Mouse (Mus musculus): ENCODE measurements around the gene Gpatch11. TPM values are rescaled to one million over a fixed set of nuclear protein-coding genes. Genes with fewer than 3 reads are reported as not detected.
"Not testable (repeated sequence)": the region's sequence is repeated elsewhere in the genome, so short reads cannot be mapped to it uniquely, and the experiment has no call there.

Gpatch11 gene
- 35.6 and 36.0 TPM in 2 replicates for polyA plus RNA-seq (2014; fragmentation: Nextera tagmentation; extraction: Ambion mirVana)

- ATAC-seq (ENCODE audit: insufficient read depth) (peak; percentile 99), DNase-seq (peak; percentile 99)
- Histone ChIP-seq H3K4me1 (ENCODE audit: insufficient read depth) (no peaks in the 10 kb centered on the region), H3K4me3 (ENCODE audit: low read depth, low read length) (peak within 1 kb of the TSS; percentile 84), H3K4me2 (peak within 1 kb of the TSS; percentile 85), H3K9me3 (ENCODE audit: low read depth, low read length) (no peaks in the 10 kb centered on the region), H3K36me3 (ENCODE audit: insufficient read depth) (peaks cover 15% of the 10 kb centered on the region), H3K9ac (peak within 1 kb of the TSS; percentile 90), H3K27ac (ENCODE audit: low read depth) (peak within 1 kb of the TSS; percentile 86), H3K27me3 (ENCODE audit: insufficient read depth, low read length) (no peaks in the 10 kb centered on the region)
- TF ChIP-seq CTCF (IDR thresholded peaks at IDR 0.05; ENCODE audit: low read depth): no peak
- under 1% methylated on average over 81 of the region's 81 CpGs for WGBS
Observed at GRCm38 (mm10) chr17:78834856-78835835, at the start of gene Gpatch11, which contains the start of gene Heatr5b. Gene Gpatch11, plus strand, starts transcription at chr17:78835567. Gene Heatr5b, minus strand, starts transcription at chr17:78835364.

- H3K36me3 ChIP-seq (ENCODE audit: insufficient read depth): peaks cover 12% of the 10 kb centered on the region; the same call in 1 of the 2 replicates
- not testable (repeated sequence) for H3K4me2 ChIP-seq; H3K27ac ChIP-seq (ENCODE audit: low read depth); H3K9me3 ChIP-seq (ENCODE audit: low read depth, low read length); H3K9ac ChIP-seq; H3K27me3 ChIP-seq (ENCODE audit: insufficient read depth, low read length); ATAC-seq (ENCODE audit: insufficient read depth); DNase-seq; H3K4me1 ChIP-seq (ENCODE audit: insufficient read depth); H3K4me3 ChIP-seq (ENCODE audit: low read depth, low read length)
- WGBS: 67% methylated on average over 3 of the region's 3 CpGs
Observed at GRCm38 (mm10) chr17:78788273-78788672, 47.1 kb upstream of the Gpatch11 start.

GRCm38 (mm10) chr17:78791068-78791689 is 44.2 kb upstream of the Gpatch11 start:
- TF ChIP-seq CTCF (IDR thresholded peaks at IDR 0.05; ENCODE audit: low read depth): no peak
- Histone ChIP-seq H3K9me3 (ENCODE audit: low read depth, low read length) (no peaks in the 10 kb centered on the region), H3K27me3 (ENCODE audit: insufficient read depth, low read length) (no peaks in the 10 kb centered on the region), H3K4me2 (no peak overlapping the region), H3K9ac (no peak overlapping the region), H3K4me3 (ENCODE audit: low read depth, low read length) (no peak overlapping the region), H3K4me1 (ENCODE audit: insufficient read depth) (no peaks in the 10 kb centered on the region), H3K27ac (ENCODE audit: low read depth) (no peak overlapping the region), H3K36me3 (ENCODE audit: insufficient read depth) (peaks cover 36% of the 10 kb centered on the region)
- 75% methylated on average over 7 of the region's 7 CpGs for WGBS
- DNase-seq: peak; percentile 10
- no peak for ATAC-seq (ENCODE audit: insufficient read depth)

GRCm38 (mm10) chr17:78791690-78792070 is 43.7 kb upstream of the Gpatch11 start:
- 97% methylated on average over 3 of the region's 3 CpGs for WGBS
- H3K4me1 ChIP-seq (ENCODE audit: insufficient read depth): no peaks in the 10 kb centered on the region
- no peak overlapping the region for H3K9ac ChIP-seq

GRCm38 (mm10) chr17:78792122-78792521 is 43.2 kb upstream of the Gpatch11 start:
- no peak for TF ChIP-seq CTCF (IDR thresholded peaks at IDR 0.05; ENCODE audit: low read depth)
- H3K4me3 ChIP-seq (ENCODE audit: low read depth, low read length): no peak overlapping the region
- peaks cover 45% of the 10 kb centered on the region for H3K36me3 ChIP-seq (ENCODE audit: insufficient read depth)
- DNase-seq (no peak), ATAC-seq (ENCODE audit: insufficient read depth) (no peak)
- H3K9ac ChIP-seq: no peak overlapping the region
- WGBS: 83% methylated on average over 3 of the region's 3 CpGs
- no peaks in the 10 kb centered on the region for H3K4me1 ChIP-seq (ENCODE audit: insufficient read depth)
- peak overlapping the region; percentile 1; the same call in 1 of the 2 replicates for H3K27ac ChIP-seq (ENCODE audit: low read depth)
- no peaks in the 10 kb centered on the region for H3K27me3 ChIP-seq (ENCODE audit: insufficient read depth, low read length)
- H3K9me3 ChIP-seq (ENCODE audit: low read depth, low read length): no peaks in the 10 kb centered on the region
- no peak overlapping the region for H3K4me2 ChIP-seq

More at GRCm38 (mm10) chr17:78791690-78792070, 43.7 kb upstream of the Gpatch11 start:
- ATAC-seq (ENCODE audit: insufficient read depth): no peak
- no peak overlapping the region for H3K4me2 ChIP-seq
- H3K27me3 ChIP-seq (ENCODE audit: insufficient read depth, low read length): no peaks in the 10 kb centered on the region
- H3K9me3 ChIP-seq (ENCODE audit: low read depth, low read length): no peaks in the 10 kb centered on the region
- TF ChIP-seq CTCF (IDR thresholded peaks at IDR 0.05; ENCODE audit: low read depth): no peak
- H3K4me3 ChIP-seq (ENCODE audit: low read depth, low read length): no peak overlapping the region
- peaks cover 41% of the 10 kb centered on the region for H3K36me3 ChIP-seq (ENCODE audit: insufficient read depth)
- peak overlapping the region; percentile 1; the same call in 1 of the 2 replicates for H3K27ac ChIP-seq (ENCODE audit: low read depth)
- no peak for DNase-seq

GRCm38 (mm10) chr17:78794390-78794789 is 41.0 kb upstream of the Gpatch11 start:
- Histone ChIP-seq H3K4me2 (no peak overlapping the region), H3K9me3 (ENCODE audit: low read depth, low read length) (no peaks in the 10 kb centered on the region), H3K27ac (ENCODE audit: low read depth) (no peak overlapping the region), H3K4me3 (ENCODE audit: low read depth, low read length) (no peak overlapping the region), H3K4me1 (ENCODE audit: insufficient read depth) (no peaks in the 10 kb centered on the region), H3K27me3 (ENCODE audit: insufficient read depth, low read length) (no peaks in the 10 kb centered on the region), H3K36me3 (ENCODE audit: insufficient read depth) (peaks cover 50% of the 10 kb centered on the region), H3K9ac (no peak overlapping the region)
- WGBS: 83% methylated on average over 5 of the region's 5 CpGs
- ATAC-seq (ENCODE audit: insufficient read depth): no peak
- DNase-seq: no peak
- TF ChIP-seq CTCF (IDR thresholded peaks at IDR 0.05; ENCODE audit: low read depth): no peak

GRCm38 (mm10) chr17:78797222-78797621 is 38.1 kb upstream of the Gpatch11 start:
- 95% methylated on average over 1 of the region's 1 CpGs for WGBS
- no peak for TF ChIP-seq CTCF (IDR thresholded peaks at IDR 0.05; ENCODE audit: low read depth)
- H3K9ac ChIP-seq: no peak overlapping the region
- no peak for DNase-seq
- H3K4me3 ChIP-seq (ENCODE audit: low read depth, low read length): no peak overlapping the region
- no peak overlapping the region for H3K4me2 ChIP-seq
- H3K27me3 ChIP-seq (ENCODE audit: insufficient read depth, low read length): no peaks in the 10 kb centered on the region
- no peak overlapping the region for H3K27ac ChIP-seq (ENCODE audit: low read depth)
- H3K4me1 ChIP-seq (ENCODE audit: insufficient read depth): no peaks in the 10 kb centered on the region
- ATAC-seq (ENCODE audit: insufficient read depth): no peak
- H3K9me3 ChIP-seq (ENCODE audit: low read depth, low read length): no peaks in the 10 kb centered on the region
- peaks cover 47% of the 10 kb centered on the region for H3K36me3 ChIP-seq (ENCODE audit: insufficient read depth)
